Mouse (Mus musculus): ENCODE data around the gene Epb41l1. TPM values are rescaled to one million over a fixed set of nuclear protein-coding genes. Genes with fewer than 3 reads are reported as not detected.
A peak's percentile ranks its signal among the peaks of the same experiment; 100 is the strongest.

Gene Epb41l1
- total and polyA plus RNA-seq, 2 experiments from 2014 or later = 12.7 to 261 TPM

DNA sequence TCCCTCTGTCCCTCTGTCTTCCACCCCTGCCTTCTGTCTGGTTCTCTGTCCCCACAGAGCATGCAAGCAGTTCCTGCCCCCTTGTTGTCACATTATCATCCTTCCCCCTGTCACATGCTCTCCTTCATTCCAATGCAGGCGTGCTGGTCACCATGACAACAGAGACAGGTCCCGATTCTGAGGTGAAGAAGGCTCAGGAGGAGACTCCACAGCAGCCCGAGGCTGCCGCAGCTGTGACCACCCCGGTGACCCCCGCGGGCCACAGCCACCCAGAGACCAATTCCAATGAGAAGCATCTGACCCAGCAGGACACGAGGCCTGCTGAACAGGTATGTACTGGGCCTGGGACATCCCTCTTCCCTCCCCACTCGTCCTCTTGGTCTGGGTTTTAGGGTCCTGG is 73.1 kb downstream of the Epb41l1 start:
- Histone ChIP-seq H3K27ac (ENCODE audit: low read depth, low read length) (no peak overlapping the region), H3K9me3 (ENCODE audit: low read length) (no peaks in the 10 kb centered on the region), H3K27me3 (ENCODE audit: insufficient read depth, low read length) (no peaks in the 10 kb centered on the region), H3K9ac (replicated peaks; ENCODE audit: low read length, poor library complexity, severe bottlenecking) (no peak overlapping the region), H3K4me1 (ENCODE audit: insufficient read depth, low read length) (peaks cover 13% of the 10 kb centered on the region), H3K4me3 (ENCODE audit: low read depth, low read length) (no peak overlapping the region), H3K4me2 (ENCODE audit: low read depth, low read length, poor library complexity, severe bottlenecking) (no peak overlapping the region), H3K36me3 (ENCODE audit: insufficient read depth, low read length) (peaks cover 32% of the 10 kb centered on the region)
- 28% methylated on average over 9 of the region's 9 CpGs for WGBS
- no peak for TF ChIP-seq CTCF (IDR thresholded peaks at IDR 0.05)
- ATAC-seq (ENCODE audit: low FRiP score) (no peak), DNase-seq (ENCODE audit: low spot score) (no peak)

DNA sequence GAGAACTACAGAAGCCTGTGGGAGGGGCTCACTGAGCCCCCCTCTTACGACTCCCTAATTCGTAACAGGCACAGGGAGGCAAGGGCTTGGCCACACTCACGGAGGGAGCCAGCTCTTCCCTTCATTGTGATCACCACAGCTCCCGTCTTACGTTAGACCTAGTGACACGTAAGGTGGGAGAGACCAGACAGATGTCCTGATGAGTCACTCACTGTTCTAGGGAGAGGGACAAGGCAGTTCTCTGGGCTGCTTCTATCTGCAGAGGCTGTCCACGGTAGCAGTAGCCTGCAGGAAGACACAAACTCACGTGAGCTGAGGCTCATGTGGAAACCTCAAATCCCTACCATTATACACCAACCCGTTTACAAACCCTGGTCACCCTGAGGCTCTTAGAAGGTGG is 73.8 kb downstream of the Epb41l1 start:
- no peak overlapping the region for H3K27ac ChIP-seq (ENCODE audit: low read depth, low read length)
- no peaks in the 10 kb centered on the region for H3K27me3 ChIP-seq (ENCODE audit: insufficient read depth, low read length)
- no peak for TF ChIP-seq CTCF (IDR thresholded peaks at IDR 0.05)
- H3K36me3 ChIP-seq (ENCODE audit: insufficient read depth, low read length) = peaks cover 39% of the 10 kb centered on the region
- DNase-seq (ENCODE audit: low spot score) = no peak
- ATAC-seq (ENCODE audit: low FRiP score) = no peak
- no peak overlapping the region for H3K4me3 ChIP-seq (ENCODE audit: low read depth, low read length)
- no peak overlapping the region for H3K9ac ChIP-seq (replicated peaks; ENCODE audit: low read length, poor library complexity, severe bottlenecking)
- H3K4me1 ChIP-seq (ENCODE audit: insufficient read depth, low read length) = peaks cover 13% of the 10 kb centered on the region
- H3K9me3 ChIP-seq (ENCODE audit: low read length) = no peaks in the 10 kb centered on the region
- WGBS = 89% methylated on average over 9 of the region's 9 CpGs
- H3K4me2 ChIP-seq (ENCODE audit: low read depth, low read length, poor library complexity, severe bottlenecking) = no peak overlapping the region

DNA sequence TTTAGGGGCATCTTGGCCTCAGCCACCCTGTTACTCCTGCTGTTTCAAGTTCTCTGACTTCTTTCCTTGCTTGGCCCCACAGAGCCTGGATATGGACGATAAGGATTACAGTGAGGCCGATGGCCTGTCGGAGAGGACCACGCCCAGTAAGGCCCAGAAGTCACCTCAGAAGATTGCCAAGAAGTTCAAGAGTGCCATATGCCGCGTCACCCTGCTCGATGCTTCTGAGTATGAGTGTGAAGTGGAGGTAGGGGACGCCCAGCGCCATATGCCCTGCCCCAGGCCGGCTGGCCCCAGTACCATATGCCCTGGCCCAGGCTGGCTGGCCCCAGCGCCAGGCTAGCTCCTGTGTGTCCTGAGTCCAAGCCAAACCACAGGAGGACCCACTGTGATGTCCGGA is 74.2 kb downstream of the Epb41l1 start:
- H3K4me1 ChIP-seq (ENCODE audit: insufficient read depth, low read length) = peaks cover 13% of the 10 kb centered on the region
- H3K4me3 ChIP-seq (ENCODE audit: low read depth, low read length) = no peak overlapping the region
- TF ChIP-seq CTCF (IDR thresholded peaks at IDR 0.05) = no peak
- no peaks in the 10 kb centered on the region for H3K27me3 ChIP-seq (ENCODE audit: insufficient read depth, low read length)
- no peaks in the 10 kb centered on the region for H3K9me3 ChIP-seq (ENCODE audit: low read length)
- ATAC-seq (ENCODE audit: low FRiP score) (no peak), DNase-seq (ENCODE audit: low spot score) (peak; percentile 61)
- H3K9ac ChIP-seq (replicated peaks; ENCODE audit: low read length, poor library complexity, severe bottlenecking) = no peak overlapping the region
- WGBS = 94% methylated on average over 12 of the region's 12 CpGs
- H3K36me3 ChIP-seq (ENCODE audit: insufficient read depth, low read length) = peaks cover 42% of the 10 kb centered on the region
- H3K27ac ChIP-seq (ENCODE audit: low read depth, low read length) = no peak overlapping the region
- no peak overlapping the region for H3K4me2 ChIP-seq (ENCODE audit: low read depth, low read length, poor library complexity, severe bottlenecking)

DNA sequence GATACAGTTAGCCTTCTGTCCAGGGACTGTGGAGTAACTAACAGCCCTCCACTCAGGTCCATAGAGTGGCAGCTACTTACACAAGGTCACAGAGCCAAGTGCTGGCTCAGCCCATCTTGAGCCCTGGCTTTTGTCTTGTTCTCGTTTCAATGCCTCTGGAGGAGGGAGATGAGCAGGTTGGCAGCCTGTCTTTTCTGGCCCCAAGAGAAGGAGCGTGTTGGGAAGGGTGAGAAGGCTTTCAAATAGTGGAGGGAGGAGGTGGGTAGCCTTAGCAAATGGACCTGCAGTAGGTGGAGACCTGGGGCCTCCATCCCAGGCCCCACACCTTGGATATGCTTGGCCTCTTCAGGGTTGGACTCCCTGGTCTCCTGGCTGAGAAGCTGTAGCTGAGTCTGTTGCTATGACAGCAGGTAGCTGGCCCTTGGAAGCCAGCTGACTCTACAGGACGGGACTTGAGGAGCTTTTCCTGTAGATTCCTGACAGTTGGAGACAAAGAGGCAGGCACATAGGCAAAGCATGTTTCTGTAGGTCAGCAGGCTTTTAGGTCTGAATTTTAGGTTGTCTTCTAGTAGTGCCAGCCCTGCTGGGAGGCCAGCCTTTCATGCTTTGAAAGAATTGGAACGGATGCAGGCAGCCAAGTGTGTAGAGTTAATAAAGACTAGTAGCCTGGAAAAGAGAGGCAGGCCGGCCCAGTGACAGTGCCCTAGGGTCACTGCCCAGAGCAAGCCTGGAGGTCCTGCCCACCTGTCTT is 76.3 kb downstream of the Epb41l1 start:
- Histone ChIP-seq H3K9me3 (ENCODE audit: low read length) (no peaks in the 10 kb centered on the region), H3K27ac (ENCODE audit: low read depth, low read length) (no peak overlapping the region; the same call in 1 of the 2 replicates), H3K36me3 (ENCODE audit: insufficient read depth, low read length) (peaks cover 63% of the 10 kb centered on the region), H3K9ac (replicated peaks; ENCODE audit: low read length, poor library complexity, severe bottlenecking) (no peak overlapping the region), H3K4me3 (ENCODE audit: low read depth, low read length) (no peak overlapping the region), H3K27me3 (ENCODE audit: insufficient read depth, low read length) (no peaks in the 10 kb centered on the region), H3K4me1 (ENCODE audit: insufficient read depth, low read length) (peaks cover 10% of the 10 kb centered on the region; the same call in 1 of the 2 replicates), H3K4me2 (ENCODE audit: low read depth, low read length, poor library complexity, severe bottlenecking) (no peak overlapping the region)
- ATAC-seq (ENCODE audit: low FRiP score) (no peak), DNase-seq (ENCODE audit: low spot score) (no peak)
- TF ChIP-seq CTCF (IDR thresholded peaks at IDR 0.05) = no peak
- WGBS = 17% methylated on average over 5 of the region's 5 CpGs

DNA sequence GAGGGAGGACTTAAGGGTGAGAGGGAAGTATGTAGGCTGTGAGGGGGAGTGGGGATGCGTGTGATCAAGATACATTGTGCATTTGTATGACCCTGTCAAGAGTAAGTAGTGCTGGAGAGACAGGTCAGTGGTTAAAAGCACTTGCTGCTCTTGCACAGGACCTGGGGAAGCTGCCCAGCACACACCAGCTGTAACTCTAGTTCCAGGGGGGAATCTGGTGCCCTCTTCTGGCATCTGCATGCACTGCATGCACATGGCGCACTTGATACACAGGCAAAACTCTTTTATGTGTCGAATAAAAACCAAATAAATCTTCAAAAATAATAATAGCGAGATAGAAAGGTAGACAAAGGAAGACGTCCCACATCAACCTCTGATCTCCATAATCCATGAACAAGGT is 77.2 kb downstream of the Epb41l1 start:
- peak; percentile 90 for TF ChIP-seq CTCF (IDR thresholded peaks at IDR 0.05)
- H3K27ac ChIP-seq (ENCODE audit: low read depth, low read length) = no peak overlapping the region
- no peaks in the 10 kb centered on the region for H3K9me3 ChIP-seq (ENCODE audit: low read length)
- peaks cover 72% of the 10 kb centered on the region for H3K36me3 ChIP-seq (ENCODE audit: insufficient read depth, low read length)
- 50% methylated on average over 5 of the region's 5 CpGs for WGBS
- H3K27me3 ChIP-seq (ENCODE audit: insufficient read depth, low read length) = no peaks in the 10 kb centered on the region
- no peak overlapping the region for H3K4me3 ChIP-seq (ENCODE audit: low read depth, low read length)
- H3K4me1 ChIP-seq (ENCODE audit: insufficient read depth, low read length) = peaks cover 10% of the 10 kb centered on the region; the same call in 1 of the 2 replicates
- no peak overlapping the region for H3K4me2 ChIP-seq (ENCODE audit: low read depth, low read length, poor library complexity, severe bottlenecking)
- ATAC-seq (ENCODE audit: low FRiP score) (no peak), DNase-seq (ENCODE audit: low spot score) (peak; percentile 70)
- no peak overlapping the region for H3K9ac ChIP-seq (replicated peaks; ENCODE audit: low read length, poor library complexity, severe bottlenecking)

DNA sequence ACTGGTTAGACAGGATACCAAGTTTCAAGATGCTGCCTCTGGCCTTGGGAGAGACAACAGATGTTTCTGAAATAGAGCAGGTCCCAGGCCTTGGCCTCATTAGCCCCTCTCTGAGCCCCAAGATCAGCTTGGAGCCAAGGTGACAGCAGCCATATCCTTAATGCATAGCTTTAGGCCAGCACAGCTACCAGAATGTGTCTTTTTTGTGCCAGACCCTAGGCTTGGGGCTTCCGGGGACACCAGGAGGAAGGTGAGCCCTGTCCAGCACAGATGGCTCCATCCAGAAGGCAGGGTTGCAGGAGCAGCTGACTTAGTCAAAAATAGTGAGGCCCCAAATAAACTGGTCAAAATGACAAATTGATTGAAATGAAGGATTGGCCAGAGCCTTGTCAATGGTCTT is 80.3 kb downstream of the Epb41l1 start:
- no peak for DNase-seq (ENCODE audit: low spot score)
- H3K4me2 ChIP-seq (ENCODE audit: low read depth, low read length, poor library complexity, severe bottlenecking) = no peak overlapping the region
- TF ChIP-seq CTCF (IDR thresholded peaks at IDR 0.05) = no peak
- peaks cover 68% of the 10 kb centered on the region for H3K36me3 ChIP-seq (ENCODE audit: insufficient read depth, low read length)
- 85% methylated on average over 1 of the region's 1 CpGs for WGBS
- H3K9ac ChIP-seq (replicated peaks; ENCODE audit: low read length, poor library complexity, severe bottlenecking) = no peak overlapping the region
- no peak overlapping the region for H3K4me3 ChIP-seq (ENCODE audit: low read depth, low read length)
- no peaks in the 10 kb centered on the region for H3K27me3 ChIP-seq (ENCODE audit: insufficient read depth, low read length)
- ATAC-seq (ENCODE audit: low FRiP score) = no peak
- H3K4me1 ChIP-seq (ENCODE audit: insufficient read depth, low read length) = no peaks in the 10 kb centered on the region
- no peaks in the 10 kb centered on the region for H3K9me3 ChIP-seq (ENCODE audit: low read length)
- H3K27ac ChIP-seq (ENCODE audit: low read depth, low read length) = no peak overlapping the region

Data from midbrain, postnatal 0 days (tissue).